Mouse (Mus musculus): ENCODE measurements around the gene Gfer. TPM values are rescaled to one million over a fixed set of nuclear protein-coding genes. Genes with fewer than 3 reads are reported as not detected.

Gene Gfer
- 28.7 and 30.4 TPM in 2 replicates for polyA plus RNA-seq (2012; rRNA removed)

GRCm38 (mm10) chr17:24696011-24696697 lies at the start of gene Gfer, which contains the start of gene Noxo1:
TSS of gene Gfer (minus strand) at chr17:24696156.
TSS of gene Noxo1 (plus strand) at chr17:24696234.

DNA sequence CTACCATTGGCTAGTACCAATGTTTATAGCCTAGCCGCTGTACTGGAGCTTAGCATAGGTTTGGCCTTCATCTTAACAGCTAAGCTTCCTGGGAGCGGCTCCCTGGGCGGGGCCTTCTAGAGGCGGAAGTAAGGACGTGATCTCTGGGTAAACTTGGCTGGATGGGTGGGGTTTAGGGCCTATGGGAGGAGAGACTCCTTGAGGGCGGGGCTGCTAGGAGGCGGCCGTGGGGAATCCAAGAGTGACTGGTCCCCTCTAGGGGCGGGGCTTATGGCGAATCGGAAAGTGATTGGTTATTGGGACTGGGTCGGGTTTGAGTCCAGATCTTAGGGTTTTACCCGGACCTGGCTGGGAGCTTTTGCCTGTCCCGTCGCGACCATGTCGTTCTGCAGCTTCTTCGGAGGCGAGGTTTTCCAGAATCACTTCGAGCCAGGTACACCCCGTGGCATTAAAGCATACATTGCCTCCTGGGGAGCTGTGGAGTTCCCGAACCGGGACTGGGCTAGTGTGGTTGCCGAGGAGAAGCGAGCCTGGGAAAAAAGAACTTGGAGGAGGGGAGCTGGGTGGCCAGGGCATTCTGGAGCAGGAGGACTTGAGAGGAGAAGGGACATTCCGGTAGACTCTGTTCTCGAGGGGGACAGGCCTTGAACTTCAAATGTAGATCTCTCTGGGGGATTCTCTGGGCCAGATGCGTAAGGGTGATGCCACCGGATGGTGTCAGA lies 40.5 kb upstream of the Gfer start, which contains the start of gene Msrb1:
Msrb1 (plus strand) TSS at position 313 of the 722 bp plus-strand sequence.

GRCm38 (mm10) chr17:24727618-24728017 lies 31.7 kb upstream of the Gfer start, which contains the start of gene Rpl3l:
TSS of gene Rpl3l (plus strand) at chr17:24727820.

DNA sequence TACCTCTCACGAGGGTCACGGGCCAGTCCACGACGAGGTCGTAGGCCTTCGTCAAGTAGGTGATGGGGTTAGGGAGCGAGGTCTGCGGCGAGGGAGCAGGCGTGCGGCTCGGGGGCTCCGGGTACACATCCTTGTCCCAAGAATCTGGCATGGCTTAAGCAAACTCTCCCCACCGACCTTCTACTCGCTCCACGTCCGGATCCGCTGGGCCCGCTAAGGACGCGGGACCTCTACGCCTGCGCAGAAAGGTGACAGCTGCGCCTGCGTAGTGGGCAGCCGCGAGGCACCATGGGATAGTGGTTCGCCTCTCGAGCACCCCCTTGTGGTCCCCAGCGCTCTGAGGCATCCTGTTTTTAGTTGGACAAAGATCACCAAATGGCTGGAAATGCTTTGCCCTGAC lies 28.2 kb upstream of the Gfer start, which contains the start of gene Ndufb10:
Ndufb10 (minus strand) TSS at position 295 of the 400 bp plus-strand sequence.

DNA sequence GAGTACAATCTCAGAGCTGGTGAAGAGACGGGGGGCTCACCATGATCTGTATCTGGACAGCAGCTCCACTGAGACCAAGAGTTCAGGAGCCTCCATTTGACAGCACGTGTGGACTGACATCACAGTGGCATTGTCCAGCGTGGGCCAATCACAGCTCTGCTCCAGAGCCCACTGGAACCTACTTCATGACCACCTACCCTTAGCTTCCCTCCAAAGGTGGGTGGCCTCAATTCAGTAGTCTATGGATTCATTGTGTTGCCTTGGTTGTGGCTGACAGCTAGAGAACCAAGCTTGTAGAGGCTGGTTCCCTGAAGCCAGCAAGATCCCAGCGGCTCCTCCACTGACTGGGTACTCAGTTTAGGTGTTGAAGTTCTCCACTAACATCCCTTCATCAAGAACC lies 22.0 kb upstream of the Gfer start, which contains the start of the genes Rnf151 and Rps2:
Rnf151 (minus strand) TSS at position 121 of the 400 bp plus-strand sequence.
Rps2 (plus strand) TSS at position 174 of the 400 bp plus-strand sequence.

GRCm38 (mm10) chr17:24706982-24707800 lies 11.2 kb upstream of the Gfer start, which contains the start of gene Tbl3:
TSS of gene Tbl3 (minus strand) at chr17:24707660.

GRCm38 (mm10) chr17:24689251-24690081 lies 6.5 kb downstream of the Gfer start, which contains the start of gene Syngr3:
TSS of gene Syngr3 (minus strand) at chr17:24689955.

DNA sequence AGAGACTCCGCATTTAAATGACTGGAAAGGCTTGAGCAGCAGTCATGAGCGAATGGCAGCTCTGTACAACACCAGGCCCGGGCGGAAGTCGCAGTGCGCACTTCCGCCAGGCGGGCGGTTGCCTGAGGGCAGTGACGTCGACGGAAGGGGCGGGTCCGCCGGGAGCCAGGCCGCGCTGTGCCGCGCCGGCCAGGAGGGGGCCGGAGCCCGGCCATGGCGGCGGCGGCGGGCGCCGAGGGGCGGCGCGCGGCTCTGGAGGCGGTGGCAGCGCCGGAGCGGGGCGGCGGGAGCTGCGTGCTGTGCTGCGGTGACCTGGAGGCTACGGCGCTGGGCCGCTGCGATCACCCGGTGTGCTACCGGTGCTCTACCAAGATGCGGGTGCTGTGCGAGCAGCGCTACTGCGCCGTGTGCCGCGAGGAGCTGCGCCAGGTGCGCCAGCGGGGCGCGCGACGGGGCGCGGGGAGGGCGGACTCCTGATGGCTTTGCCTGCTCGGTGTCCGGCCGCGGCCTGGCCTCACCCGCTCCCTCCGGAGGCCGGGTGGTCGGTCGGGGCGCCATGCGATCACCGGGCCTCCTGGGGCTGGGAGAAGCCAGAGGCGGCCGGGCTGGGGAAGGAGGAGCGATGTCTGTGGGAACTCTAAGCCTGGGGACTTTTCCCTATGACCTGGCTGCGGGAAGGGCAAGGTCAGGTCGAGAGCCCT lies 26.3 kb downstream of the Gfer start, which contains the start of gene Zfp598:
Zfp598 (plus strand) TSS at position 143 of the 701 bp plus-strand sequence.

GRCm38 (mm10) chr17:24658017-24658758 lies 37.8 kb downstream of the Gfer start, which contains the start of gene Npw:
TSS of gene Npw (minus strand) at chr17:24658457.

DNA sequence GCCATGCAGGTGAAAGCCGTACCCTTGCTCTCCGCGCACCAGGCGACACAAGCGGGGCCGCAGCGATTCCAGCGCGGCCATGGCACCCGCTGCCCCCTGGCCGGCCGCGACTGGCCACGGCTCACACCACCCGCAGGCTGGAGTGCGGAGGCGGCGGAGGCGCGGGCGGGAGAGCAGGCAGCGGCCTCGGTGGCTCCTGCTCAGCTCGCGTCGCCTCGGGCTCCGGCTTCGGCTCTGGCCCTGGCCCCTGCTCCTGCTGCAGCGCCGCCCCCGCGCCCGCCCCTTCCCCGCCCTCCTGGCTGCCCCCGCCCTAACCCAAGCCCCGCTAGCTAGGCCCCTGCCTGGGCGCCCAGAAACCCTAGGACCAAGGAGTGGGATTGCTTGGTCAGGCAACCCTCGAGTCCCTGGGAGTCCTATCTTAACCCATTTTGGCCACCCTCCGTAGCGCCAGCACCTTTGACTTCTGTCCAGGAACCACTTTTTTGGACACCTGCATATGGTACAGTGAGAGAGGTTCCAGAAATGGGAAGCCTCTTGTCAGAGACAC lies 45.8 kb downstream of the Gfer start, which contains the start of gene Slc9a3r2:
Slc9a3r2 (minus strand) TSS at position 258 of the 547 bp plus-strand sequence.

Other genes starting within 250 kb of the Gfer start
- gene E4f1, start 225.8 kb downstream of the Gfer start, polyA plus RNA-seq (2012; rRNA removed), result 80.4 and 89.3 TPM in 2 replicates
- gene Pgp, start 225.8 kb downstream of the Gfer start, polyA plus RNA-seq (2012; rRNA removed), result 51.9 and 56.2 TPM in 2 replicates
- gene Bricd5, start 222.3 kb downstream of the Gfer start, polyA plus RNA-seq (2012; rRNA removed), result 0.67 and 1.4 TPM in 2 replicates
- 40.6 TPM in 2 replicates for gene Mlst8, start 217.1 kb downstream of the Gfer start, polyA plus RNA-seq (2012; rRNA removed)
- gene Caskin1, start 207.6 kb downstream of the Gfer start, polyA plus RNA-seq (2012; rRNA removed), result 109 and 125 TPM in 2 replicates
- gene Traf7, start 168.2 kb downstream of the Gfer start, polyA plus RNA-seq (2012; rRNA removed), result 317 and 344 TPM in 2 replicates
- 14.9 and 17.8 TPM in 2 replicates for gene Rab26, start 161.9 kb downstream of the Gfer start, polyA plus RNA-seq (2012; rRNA removed)
- 72.1 and 73.5 TPM in 2 replicates for gene Pkd1, start 146.3 kb downstream of the Gfer start, polyA plus RNA-seq (2012; rRNA removed)
- gene Tsc2, start 63.5 kb downstream of the Gfer start, polyA plus RNA-seq (2012; rRNA removed), result 152 and 155 TPM in 2 replicates
- gene Nthl1, start 63.5 kb downstream of the Gfer start, polyA plus RNA-seq (2012; rRNA removed), result 13.9 and 14.3 TPM in 2 replicates
- gene Slc9a3r2, start 45.8 kb downstream of the Gfer start, polyA plus RNA-seq (2012; rRNA removed), result 48.9 and 51.1 TPM in 2 replicates
- gene Npw, start 37.7 kb downstream of the Gfer start, polyA plus RNA-seq (2012; rRNA removed), result 0.31 and 0.40 TPM in 2 replicates
- 73.8 and 74.1 TPM in 2 replicates for gene Zfp598, start 26.5 kb downstream of the Gfer start, polyA plus RNA-seq (2012; rRNA removed)
- gene Syngr3, start 6.2 kb downstream of the Gfer start, polyA plus RNA-seq (2012; rRNA removed), result 153 and 170 TPM in 2 replicates
- 7.4 and 8.2 TPM in 2 replicates for gene Noxo1, start 78 bp upstream of the Gfer start, polyA plus RNA-seq (2012; rRNA removed)
- gene Tbl3, start 11.5 kb upstream of the Gfer start, polyA plus RNA-seq (2012; rRNA removed), result 63.2 and 66.6 TPM in 2 replicates
- gene Rnf151, start 21.9 kb upstream of the Gfer start, polyA plus RNA-seq (2012; rRNA removed), result 0.28 TPM in 2 replicates
- gene Rps2, start 22.0 kb upstream of the Gfer start, polyA plus RNA-seq (2012; rRNA removed), result 1,636 and 1,660 TPM in 2 replicates
- 265 and 272 TPM in 2 replicates for gene Ndufb10, start 28.3 kb upstream of the Gfer start, polyA plus RNA-seq (2012; rRNA removed)
- 0.08 and 0.35 TPM in 2 replicates for gene Rpl3l, start 31.7 kb upstream of the Gfer start, polyA plus RNA-seq (2012; rRNA removed)
- 36.6 and 37.8 TPM in 2 replicates for gene Msrb1, start 40.5 kb upstream of the Gfer start, polyA plus RNA-seq (2012; rRNA removed)
- gene Hs3st6, start 56.8 kb upstream of the Gfer start, polyA plus RNA-seq (2012; rRNA removed), result 0.18 and 0.32 TPM in 2 replicates
- not detected in 2 replicates for gene Meiob, start 108.1 kb upstream of the Gfer start, polyA plus RNA-seq (2012; rRNA removed)
- 53.3 and 54.8 TPM in 2 replicates for gene Hagh, start 144.0 kb upstream of the Gfer start, polyA plus RNA-seq (2012; rRNA removed)
- 17.5 and 18.2 TPM in 2 replicates for gene Fahd1, start 154.2 kb upstream of the Gfer start, polyA plus RNA-seq (2012; rRNA removed)
- 0.04 TPM in 2 replicates for gene Igfals, start 169.8 kb upstream of the Gfer start, polyA plus RNA-seq (2012; rRNA removed)
- gene Nubp2, start 190.2 kb upstream of the Gfer start, polyA plus RNA-seq (2012; rRNA removed), result 24.0 and 25.9 TPM in 2 replicates
- gene Spsb3, start 190.5 kb upstream of the Gfer start, polyA plus RNA-seq (2012; rRNA removed), result 86.4 and 94.7 TPM in 2 replicates
- gene Eme2, start 198.9 kb upstream of the Gfer start, polyA plus RNA-seq (2012; rRNA removed), result 33.9 and 36.5 TPM in 2 replicates
- gene Mrps34, start 199.0 kb upstream of the Gfer start, polyA plus RNA-seq (2012; rRNA removed), result 97.2 and 101 TPM in 2 replicates
- gene Nme3, start 200.3 kb upstream of the Gfer start, polyA plus RNA-seq (2012; rRNA removed), result 78.7 and 90.5 TPM in 2 replicates
- 223 and 233 TPM in 2 replicates for gene Mapk8ip3, start 240.8 kb upstream of the Gfer start, polyA plus RNA-seq (2012; rRNA removed)